Mouse (Mus musculus): Measurements from ENCODE around the gene Sectm1a. TPM values are rescaled to one million over a fixed set of nuclear protein-coding genes. Genes with fewer than 3 reads are reported as not detected.
"Not testable (repeated sequence)": the region's sequence is repeated elsewhere in the genome, so short reads cannot be mapped to it uniquely, and the experiment has no call there.

Sectm1a gene
- not detected in 3 replicates for total RNA-seq (2017)

DNA sequence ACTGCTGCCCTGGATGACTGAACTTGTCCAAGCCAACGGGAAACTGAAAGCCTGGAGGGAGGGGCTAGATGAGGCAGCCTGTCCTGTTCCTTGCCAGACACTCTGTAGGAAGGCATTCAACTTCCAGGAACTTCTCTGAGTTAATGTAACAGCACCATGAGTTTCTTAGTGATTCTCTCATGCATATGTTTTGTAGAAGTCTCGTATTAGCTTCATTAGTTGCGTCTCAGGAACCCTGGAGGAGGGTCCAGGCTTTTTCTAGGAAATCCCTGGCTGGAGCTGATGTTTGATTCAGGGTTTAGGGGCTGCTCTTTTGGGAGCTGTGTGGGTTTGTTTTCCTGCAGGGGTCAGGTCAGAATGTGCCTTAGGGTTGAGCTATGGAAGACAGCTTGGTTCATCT is at the start of gene Sectm1a:
Sectm1a (minus strand) TSS at position 101 of the 400 bp plus-strand sequence.
- ATAC-seq (replicated peaks; ENCODE audit: insufficient number of reproducible peaks, low FRiP score, low TSS enrichment, poor library complexity, severe bottlenecking), result no peak

DNA sequence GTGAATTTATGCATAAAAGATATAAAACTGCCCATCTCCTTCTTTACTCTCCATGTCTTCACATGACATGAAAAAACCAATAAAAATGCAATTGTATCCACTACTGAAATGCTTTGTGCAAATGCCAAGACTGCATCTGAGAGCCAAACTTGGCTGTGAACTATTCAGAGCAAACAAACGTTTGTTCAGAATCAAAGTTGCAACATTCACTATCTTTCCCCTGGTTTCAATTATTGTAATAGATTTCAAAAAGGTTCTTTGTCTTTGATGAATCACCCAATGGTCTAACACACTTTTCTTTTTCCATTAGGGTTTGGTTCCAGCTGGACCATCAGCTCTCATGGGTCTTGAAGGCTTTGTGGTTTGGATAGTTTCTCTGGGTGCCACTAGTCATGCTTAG is 48.6 kb upstream of the Sectm1a start:
- ATAC-seq (replicated peaks; ENCODE audit: insufficient number of reproducible peaks, low FRiP score, low TSS enrichment, poor library complexity, severe bottlenecking), result no peak

DNA sequence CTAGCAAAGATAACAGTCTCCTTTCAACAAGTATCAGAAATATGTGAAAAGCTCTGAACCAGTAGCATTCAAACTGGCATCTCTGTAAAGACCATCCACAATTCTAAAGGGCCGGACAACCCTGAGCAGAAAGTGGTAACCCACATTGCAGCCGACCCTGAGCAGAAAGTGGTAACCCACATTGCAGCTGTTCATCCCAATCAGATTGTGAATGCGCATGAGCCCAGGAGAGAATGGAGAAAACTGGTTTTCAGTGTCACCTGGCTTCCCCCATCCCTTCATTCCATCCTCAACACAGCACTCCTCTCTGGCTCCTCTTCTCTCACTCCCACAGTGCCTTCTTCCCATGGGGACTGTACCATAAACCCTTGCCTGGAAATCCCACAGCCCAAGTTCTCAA is 46.4 kb upstream of the Sectm1a start:
- no peak for ATAC-seq (replicated peaks; ENCODE audit: insufficient number of reproducible peaks, low FRiP score, low TSS enrichment, poor library complexity, severe bottlenecking)

DNA sequence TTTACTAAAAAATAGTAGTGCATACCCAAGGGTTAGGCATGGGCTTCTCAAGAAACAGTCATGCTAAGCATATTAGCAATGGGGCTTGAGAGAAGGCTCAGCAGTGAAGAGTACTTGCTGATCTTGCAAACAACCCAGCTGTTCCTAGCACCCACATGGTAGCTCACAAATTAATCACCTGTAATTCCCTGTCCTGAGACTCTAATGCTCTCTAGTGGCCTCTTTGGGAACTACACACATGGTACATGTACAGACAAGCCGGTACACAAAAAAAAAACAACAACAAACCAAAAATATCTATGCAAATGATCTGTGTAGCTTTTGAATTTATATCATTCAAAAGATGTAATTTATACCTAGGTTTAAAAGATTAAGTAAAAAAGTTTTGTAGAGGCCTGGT is 45.4 kb upstream of the Sectm1a start:
- no peak for ATAC-seq (replicated peaks; ENCODE audit: insufficient number of reproducible peaks, low FRiP score, low TSS enrichment, poor library complexity, severe bottlenecking)

DNA sequence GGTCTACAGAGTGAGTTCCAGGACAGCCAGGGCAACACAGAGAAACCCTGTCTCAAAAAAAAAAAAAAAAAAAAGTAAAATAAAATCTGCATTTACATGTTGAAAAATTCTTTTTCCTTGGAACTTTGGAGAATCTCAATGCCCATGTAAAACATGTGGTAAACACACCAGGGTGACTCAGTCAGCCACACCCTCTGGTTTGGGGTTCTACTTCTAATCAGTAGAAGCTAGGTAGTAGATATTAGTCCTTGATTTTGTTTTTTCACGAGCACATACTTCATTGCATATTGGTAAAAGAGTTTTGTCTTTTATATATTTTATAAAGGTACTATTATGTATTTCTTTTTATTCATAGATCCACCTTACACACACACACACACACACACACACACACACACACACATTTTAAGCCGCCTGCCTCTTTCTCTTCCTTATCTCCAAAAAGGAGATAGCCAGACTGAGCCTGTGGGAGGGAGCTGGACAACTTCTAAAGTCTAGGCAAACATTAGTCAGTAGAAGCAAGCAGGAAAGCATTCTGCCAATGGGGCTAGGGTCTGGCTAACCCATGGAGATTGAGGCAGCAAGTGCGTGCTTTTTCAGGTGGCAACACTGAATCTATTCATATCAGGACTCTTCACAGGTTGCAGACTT is 44.6 kb upstream of the Sectm1a start:
- ATAC-seq (replicated peaks; ENCODE audit: insufficient number of reproducible peaks, low FRiP score, low TSS enrichment, poor library complexity, severe bottlenecking), result no peak

DNA sequence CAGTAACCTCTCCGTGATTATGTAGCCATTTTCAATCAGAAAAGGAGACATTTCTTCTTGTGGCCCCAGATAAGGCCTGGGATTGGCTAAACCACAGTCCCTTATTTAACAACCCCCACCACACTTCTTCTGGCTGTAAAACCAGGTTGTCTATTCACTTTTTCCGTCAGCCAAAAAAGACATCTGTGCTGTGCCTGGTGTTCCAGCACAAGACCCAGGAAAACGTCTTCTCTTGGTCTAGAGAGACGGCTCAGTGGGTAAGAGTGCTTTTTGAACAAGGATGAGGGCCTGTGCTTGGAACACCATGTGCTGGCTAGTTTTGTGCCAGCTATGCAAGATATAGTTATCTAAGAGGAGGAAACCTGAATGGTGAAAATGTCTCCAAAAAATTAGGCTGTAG is 42.4 kb upstream of the Sectm1a start:
- no peak for ATAC-seq (replicated peaks; ENCODE audit: insufficient number of reproducible peaks, low FRiP score, low TSS enrichment, poor library complexity, severe bottlenecking)

DNA sequence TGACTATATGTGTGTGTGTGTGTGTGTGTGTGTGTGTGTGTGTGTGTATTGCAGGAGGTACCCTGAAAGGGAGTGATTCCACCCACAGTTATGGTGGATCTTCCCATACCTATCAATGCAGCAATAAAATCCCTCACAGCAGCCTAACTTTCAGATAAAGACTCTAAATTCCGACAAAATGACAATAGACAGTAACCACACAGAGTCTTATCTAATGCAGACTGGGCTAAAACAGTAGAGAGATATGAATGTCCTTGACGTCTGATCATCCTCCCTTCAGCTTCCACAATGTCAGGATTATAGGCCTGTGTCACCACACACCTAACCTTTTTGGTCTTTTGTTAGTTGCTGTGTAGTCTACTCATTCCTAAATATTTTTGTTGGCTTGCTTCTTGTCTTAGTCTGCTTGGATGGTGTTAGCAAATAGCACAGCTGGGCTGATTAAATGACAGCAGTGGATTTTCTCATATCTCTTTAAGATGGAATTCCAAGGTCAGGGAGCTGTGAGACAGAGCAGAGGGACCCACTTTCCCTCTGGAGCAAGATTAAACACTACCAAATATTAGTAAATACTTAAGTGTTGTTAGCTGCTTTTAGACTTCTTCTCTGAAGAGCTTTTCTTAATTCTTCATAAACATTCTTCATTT is 41.1 kb upstream of the Sectm1a start:
- ATAC-seq (replicated peaks; ENCODE audit: insufficient number of reproducible peaks, low FRiP score, low TSS enrichment, poor library complexity, severe bottlenecking), result no peak

DNA sequence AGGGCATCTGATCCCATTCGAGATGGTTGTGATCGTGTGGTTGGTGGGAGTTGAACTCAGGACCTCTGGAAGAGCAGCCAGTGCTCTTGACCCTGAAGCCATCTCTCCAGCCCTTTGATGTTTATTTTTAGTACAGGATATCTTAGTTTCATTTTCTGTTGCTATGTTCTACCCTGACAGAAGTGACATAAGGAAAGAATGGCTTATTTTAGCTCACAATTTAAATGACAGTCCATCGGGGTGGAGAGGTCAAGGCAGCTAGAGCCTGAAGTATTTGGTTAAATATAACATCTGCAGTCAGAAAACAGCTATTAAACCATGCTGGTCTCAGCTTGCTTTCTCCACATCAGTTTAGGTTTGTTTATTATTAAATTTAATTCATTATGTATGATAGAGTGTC is 40.1 kb upstream of the Sectm1a start:
- ATAC-seq (replicated peaks; ENCODE audit: insufficient number of reproducible peaks, low FRiP score, low TSS enrichment, poor library complexity, severe bottlenecking), result no peak

DNA sequence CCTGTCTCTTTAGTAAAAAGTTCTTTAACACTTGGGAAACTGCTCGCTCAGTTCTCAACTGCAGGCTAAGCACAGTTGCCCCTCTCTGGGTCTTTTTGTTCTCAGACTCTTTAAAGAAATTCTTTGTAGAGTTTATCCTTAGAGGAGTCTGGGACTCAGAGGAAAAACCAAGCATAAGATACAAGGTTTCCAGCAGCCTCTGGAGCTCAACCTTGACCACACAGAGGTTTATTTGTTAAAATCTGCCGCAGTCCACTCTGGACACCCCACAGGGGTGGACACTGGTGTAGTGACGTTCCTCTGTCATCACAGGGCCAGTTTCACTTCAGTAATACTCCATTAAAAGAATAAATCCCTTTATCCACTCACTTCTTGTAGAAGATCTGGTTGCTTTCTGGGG is 37.6 kb upstream of the Sectm1a start, which contains the start of gene Tex19.2:
Tex19.2 (minus strand) TSS at position 101 of the 400 bp plus-strand sequence.
- no peak for ATAC-seq (replicated peaks; ENCODE audit: insufficient number of reproducible peaks, low FRiP score, low TSS enrichment, poor library complexity, severe bottlenecking)

DNA sequence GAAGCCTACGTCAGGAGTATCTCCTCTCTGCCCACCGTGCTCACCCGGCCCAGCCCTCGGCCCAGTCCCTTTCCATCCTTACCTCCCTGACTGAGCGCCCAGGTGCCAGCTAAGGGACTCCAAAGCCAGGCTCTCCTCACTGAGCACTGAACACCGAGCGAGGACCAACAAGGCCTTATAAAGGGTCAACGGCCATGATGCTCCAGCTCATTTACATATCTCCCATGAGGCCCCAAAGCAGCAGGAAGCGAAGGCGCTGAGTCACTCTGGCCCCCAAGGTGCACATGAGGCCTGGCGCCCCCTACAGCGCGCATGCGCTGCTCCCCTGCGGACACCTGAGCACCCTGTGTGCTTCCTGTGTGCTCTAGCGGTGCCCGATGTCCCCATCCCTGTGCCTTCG is 37.1 kb upstream of the Sectm1a start:
- ATAC-seq (replicated peaks; ENCODE audit: insufficient number of reproducible peaks, low FRiP score, low TSS enrichment, poor library complexity, severe bottlenecking), result no peak

DNA sequence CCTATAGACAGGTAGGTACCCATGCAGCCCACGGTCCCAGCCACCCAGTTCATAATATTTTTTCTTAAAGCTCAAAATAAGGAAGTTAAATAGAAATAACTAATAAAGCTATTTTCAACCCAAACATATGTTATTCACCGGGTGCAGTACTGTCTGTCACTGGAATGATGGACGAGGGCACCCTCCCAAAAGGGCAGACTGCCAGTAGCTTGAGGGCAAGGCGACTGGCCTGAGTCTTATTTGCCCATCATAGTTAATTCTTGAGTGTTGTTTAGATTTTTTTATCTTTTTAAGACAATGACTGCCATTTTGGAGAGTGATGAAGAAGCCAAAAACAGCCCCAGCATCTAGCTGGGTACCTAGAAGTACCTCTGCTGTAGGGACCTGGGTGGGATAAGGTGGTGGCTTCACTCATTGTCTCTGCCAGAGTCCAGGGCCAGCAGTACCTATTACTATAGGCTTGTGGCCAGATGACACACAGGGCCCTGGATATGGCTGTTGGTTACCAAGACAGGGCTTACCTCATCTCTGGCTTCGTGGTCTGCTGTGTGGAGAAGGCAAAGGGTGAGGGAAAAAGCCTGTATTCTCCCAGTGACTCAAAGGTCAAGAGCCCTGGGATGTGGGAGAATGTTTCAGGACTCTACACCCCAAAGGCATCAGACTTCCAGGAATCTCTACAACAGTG is 31.2 kb upstream of the Sectm1a start:
- ATAC-seq (replicated peaks; ENCODE audit: insufficient number of reproducible peaks, low FRiP score, low TSS enrichment, poor library complexity, severe bottlenecking), result no peak

DNA sequence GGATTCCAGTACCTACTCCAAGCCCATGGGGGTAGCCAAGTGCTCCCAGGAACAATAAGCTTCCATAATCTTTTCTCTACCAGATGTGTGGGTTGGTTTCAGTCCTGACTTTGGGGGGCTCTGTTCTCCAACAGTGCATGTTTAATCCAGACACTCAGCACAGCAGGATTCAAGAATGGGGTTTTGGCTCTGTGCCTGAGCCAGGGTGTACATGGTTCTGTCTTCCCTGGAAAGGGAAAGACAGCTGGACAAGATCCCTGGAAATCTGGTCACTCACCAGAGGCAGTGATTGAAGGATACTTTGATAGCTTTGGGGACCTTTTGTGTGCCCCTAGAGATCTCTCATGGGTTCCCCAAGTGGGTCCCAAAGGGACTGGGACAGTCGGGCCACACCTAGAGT is 30.6 kb upstream of the Sectm1a start:
- ATAC-seq (replicated peaks; ENCODE audit: insufficient number of reproducible peaks, low FRiP score, low TSS enrichment, poor library complexity, severe bottlenecking), result no peak

DNA sequence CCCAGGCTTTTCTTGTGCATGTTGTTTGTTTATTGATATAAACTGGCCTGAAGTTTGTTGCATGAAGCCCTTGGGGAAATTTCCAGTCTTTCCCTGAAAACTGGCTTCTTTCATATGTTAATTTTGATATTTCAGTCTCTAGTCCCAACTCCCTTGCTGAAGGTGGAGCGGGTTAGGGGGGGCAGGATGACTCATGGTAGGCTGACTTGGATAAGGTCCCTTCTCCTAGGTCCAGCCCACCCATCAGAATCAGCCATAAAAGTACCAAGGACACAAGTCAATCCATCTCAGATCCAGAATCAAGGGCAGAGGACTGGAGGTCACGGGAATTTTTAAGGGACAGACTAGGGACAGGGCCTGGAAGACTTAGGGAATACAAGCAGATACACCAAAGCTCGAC is 30.0 kb upstream of the Sectm1a start:
- no peak for ATAC-seq (replicated peaks; ENCODE audit: insufficient number of reproducible peaks, low FRiP score, low TSS enrichment, poor library complexity, severe bottlenecking)

DNA sequence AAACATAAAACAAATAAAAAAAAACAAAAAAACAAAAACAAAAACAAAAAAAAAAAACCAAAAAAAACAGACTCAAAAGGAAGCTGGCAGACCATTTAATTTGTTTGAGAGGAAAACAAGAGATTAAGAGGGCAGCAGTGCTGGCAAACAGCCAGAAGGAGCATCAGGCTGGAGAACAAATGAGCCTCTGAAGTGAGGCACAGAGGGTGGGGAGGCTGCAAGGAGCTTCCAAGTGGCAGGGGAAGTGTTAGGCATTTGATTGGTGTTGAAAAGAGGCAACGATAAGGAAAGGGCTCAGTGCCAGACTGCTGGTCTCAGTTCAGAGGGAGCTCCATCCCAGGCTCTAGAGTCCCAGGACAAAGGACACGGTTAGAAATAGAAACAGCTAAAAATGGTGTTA is 29.0 kb upstream of the Sectm1a start:
- ATAC-seq (replicated peaks; ENCODE audit: insufficient number of reproducible peaks, low FRiP score, low TSS enrichment, poor library complexity, severe bottlenecking), result no peak

DNA sequence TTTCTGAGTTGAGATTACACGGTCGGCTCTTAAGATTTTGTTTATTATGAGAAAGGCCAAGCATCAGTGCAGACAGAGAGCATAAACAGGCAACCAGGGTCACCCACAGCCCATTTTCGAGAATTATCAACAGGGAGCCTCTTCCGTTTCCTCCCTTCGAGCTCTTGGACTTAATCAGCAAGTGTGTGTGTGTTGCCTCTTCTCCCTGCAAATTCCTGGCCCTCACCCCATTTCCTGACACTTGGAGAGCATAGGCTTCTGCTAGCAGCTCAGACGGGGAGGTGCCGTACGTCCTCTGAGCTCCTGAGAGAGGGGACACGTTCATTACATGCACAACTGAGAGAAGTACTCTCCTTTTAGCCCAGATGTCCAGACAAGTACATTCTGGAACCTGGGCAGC is 27.0 kb upstream of the Sectm1a start:
- ATAC-seq (replicated peaks; ENCODE audit: insufficient number of reproducible peaks, low FRiP score, low TSS enrichment, poor library complexity, severe bottlenecking), result no peak

DNA sequence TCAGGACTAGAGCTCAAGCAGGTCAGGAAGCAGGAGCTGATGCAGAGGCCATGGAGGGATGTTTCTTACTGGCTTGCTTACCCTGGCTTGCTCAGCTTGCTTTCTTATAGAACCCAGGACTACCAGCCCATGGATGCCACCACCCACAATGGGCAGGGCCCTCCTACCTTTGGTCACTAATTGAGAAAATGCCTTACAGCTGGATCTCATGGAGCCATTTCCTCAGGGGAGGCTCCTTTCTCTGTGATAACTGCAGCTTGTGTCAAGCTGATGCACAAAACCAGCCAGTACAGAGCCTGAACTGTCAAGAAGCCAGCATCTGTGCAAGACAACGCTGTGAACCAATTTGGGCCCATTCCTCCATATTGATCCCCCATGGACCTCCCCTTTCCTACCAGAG is 26.2 kb upstream of the Sectm1a start:
- ATAC-seq (replicated peaks; ENCODE audit: insufficient number of reproducible peaks, low FRiP score, low TSS enrichment, poor library complexity, severe bottlenecking), result not testable (repeated sequence)

DNA sequence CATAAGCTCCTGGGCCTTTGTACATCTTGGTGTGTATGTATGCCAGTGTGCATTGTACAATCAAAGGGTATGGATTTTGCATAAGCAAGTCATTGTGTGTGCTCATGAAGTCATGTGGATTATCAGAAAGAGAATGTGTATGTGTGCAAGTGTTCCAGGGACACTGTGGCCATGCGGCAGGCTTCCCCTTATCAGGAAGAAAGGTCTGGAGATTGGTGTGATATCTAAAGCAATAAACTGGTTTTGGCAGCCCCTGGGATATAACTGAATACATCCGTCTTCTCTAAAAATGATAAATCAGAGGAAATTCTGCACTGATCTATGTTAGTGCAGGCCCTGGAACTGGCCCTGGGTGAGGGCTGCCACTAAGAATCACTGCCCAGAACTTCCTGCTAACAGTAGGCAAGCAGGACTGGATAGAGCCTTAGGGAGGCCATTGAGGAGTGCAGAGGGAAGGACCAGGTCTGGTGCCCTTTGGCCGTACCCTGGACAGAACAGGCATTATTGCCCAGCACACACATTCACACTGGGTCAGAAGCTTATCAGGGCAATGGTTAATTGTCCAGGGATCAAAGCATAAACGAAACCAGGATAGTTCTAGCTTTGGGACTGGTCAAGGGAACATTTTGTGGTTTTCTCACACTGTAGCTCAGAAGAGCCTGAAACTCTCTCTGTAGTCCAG is 20.2 kb upstream of the Sectm1a start:
- ATAC-seq (replicated peaks; ENCODE audit: insufficient number of reproducible peaks, low FRiP score, low TSS enrichment, poor library complexity, severe bottlenecking), result no peak

DNA sequence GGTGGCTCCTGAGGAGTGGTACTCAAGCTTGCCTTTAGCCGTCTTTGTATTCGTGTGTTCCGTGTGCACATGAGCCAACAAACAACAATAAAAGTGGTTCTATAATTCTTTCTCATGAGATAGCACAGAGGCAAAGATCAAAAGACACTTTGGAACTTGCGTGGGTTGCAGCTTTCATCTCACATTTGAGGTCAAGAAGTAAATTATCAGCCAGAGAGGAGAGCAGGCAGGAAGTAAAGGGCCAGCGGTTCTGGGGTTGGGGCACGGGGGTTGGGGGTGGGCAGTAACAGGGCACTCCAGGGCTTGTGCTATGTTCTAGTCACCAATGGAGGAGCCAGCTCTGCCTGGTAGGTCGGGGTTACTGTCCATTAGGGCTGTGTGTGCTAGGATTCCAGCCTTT is 19.7 kb upstream of the Sectm1a start:
- ATAC-seq (replicated peaks; ENCODE audit: insufficient number of reproducible peaks, low FRiP score, low TSS enrichment, poor library complexity, severe bottlenecking), result no peak

DNA sequence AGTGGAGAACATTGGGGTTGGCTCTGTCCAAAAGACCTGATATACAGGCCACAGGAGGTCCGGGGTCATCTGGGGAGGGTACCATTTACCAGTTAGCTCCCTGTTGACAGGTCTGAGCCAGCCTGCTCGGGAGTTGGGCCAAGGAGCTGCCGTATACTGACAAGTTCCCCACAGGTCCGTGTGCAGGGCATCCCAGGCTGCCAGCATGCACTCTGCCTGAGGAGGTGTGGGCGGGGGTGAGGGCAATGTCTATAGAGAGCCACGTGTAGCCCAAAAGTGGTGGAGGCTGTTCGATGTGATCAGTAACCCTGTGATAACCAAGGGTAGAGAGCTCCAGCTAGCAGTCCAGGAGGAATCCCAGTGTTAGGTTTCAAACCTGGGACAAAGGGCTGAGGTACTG is 18.7 kb upstream of the Sectm1a start:
- ATAC-seq (replicated peaks; ENCODE audit: insufficient number of reproducible peaks, low FRiP score, low TSS enrichment, poor library complexity, severe bottlenecking), result no peak

Data from monocyte, adult 5-6 weeks (primary cell).